Mouse (Mus musculus) testis, adult 2 months (tissue): ENCODE data around the gene Stx8.

ENCODE experiments used
- CTCF ChIP-seq: fragments of 200-500 bp; IDR thresholded peaks from 2 replicates; pipeline ENCODE4 v1.5.1; 2012; ENCODE audit warnings: low read depth, mild to moderate bottlenecking, inconsistent platforms, low read length, moderate library complexity; ENCODE audit not compliant: control insufficient read depth, insufficient read depth, insufficient replicate concordance
- POLR2A ChIP-seq: fragments of 200-500 bp; IDR thresholded peaks from 2 replicates; pipeline ENCODE4 v1.6.1; 2012; ENCODE audit warnings: low read depth, mild to moderate bottlenecking, inconsistent platforms, low read length, moderate library complexity; ENCODE audit not compliant: control insufficient read depth

DNA sequence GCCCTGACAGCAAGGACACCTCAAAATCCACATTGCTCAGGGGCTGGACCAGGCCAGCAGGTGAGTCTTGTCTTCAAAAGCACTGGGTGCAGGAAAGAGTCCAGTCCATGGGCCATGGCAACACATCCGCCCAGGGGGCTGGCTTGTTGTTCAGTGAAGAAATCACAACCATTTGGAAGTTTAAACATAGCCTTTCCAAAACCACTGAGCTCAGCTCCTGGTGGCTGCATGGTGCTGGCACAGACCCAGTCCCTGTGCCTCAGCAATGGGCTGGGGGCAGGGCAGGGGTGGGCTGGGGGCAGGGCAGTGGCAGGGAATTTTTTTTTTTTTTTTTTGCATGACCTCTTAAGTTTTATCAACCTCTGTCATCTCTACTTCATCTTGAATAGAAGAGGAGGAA lies 242.6 kb downstream of the Stx8 start:
- no peak for TF ChIP-seq CTCF
- TF ChIP-seq POLR2A, result no peak
